ENCODE assay signal across 19 mouse cellular contexts in genomic region chr8:124542001-124542400, GRCm38 (mm10). TPM values are rescaled to one million over a fixed set of nuclear protein-coding genes. Genes with fewer than 3 reads are reported as not detected.
"Had no signal": no experiment of that assay in that cellular context is flagged by ENCODE, and none has a peak within 500 bp of the region (broad histone marks: within the 10 kb centered on the region; RNA-seq: fewer than 3 reads in every experiment).

No protein-coding gene starts in this region.

- H3K4me2 ChIP-seq: limb, embryonic 15.5 days; liver, embryonic 12.5 days; lung, embryonic 14.5 days; neural tube, embryonic 15.5 days had no signal

- H3K9me3 ChIP-seq: limb, embryonic 15.5 days; liver, embryonic 12.5 days; midbrain, embryonic 10.5 days; neural tube, embryonic 15.5 days had no signal

- ATAC-seq: liver, embryonic 12.5 days had no signal

- H3K27ac ChIP-seq: limb, embryonic 15.5 days; liver, embryonic 12.5 days; midbrain, embryonic 10.5 days; neural tube, embryonic 15.5 days had no signal

- H3K27me3 ChIP-seq: limb, embryonic 15.5 days; liver, embryonic 12.5 days; neural tube, embryonic 15.5 days had no signal

- H3K9ac ChIP-seq: limb, embryonic 15.5 days; liver, embryonic 12.5 days; lung, embryonic 14.5 days; neural tube, embryonic 15.5 days had no signal

- H3K4me3 ChIP-seq: limb, embryonic 15.5 days; liver, embryonic 12.5 days; midbrain, embryonic 10.5 days; myocyte; neural tube, embryonic 15.5 days had no signal

- H3K4me1 ChIP-seq: limb, embryonic 15.5 days; midbrain, embryonic 10.5 days had no signal

- DNase-seq: kidney, postnatal 14 days; layer of hippocampus, adult 9-11 months; layer of hippocampus, postnatal 36 days; lung, embryonic 14.5 days; lung, postnatal 10 days; lung, postnatal 4 days; midbrain, embryonic 14.5 days; right cerebral cortex, postnatal 4 days; spleen, adult 18-20 months; thymus, adult 18-20 months; thymus, postnatal 14 days had no signal

RNA-seq across cellular contexts. Expression of gene Agt, which starts 27.5 kb away (rescaled TPM):
- polyA plus RNA-seq: limb, embryonic 11.5 days; midbrain, embryonic 10.5 days had no signal

RNA-seq across cellular contexts. Expression of gene Capn9, which starts 33.9 kb away (rescaled TPM):
- total RNA-seq: megakaryocyte, adult 5-6 weeks had no signal
- polyA plus RNA-seq: limb, embryonic 11.5 days; midbrain, embryonic 10.5 days; neural tube, embryonic 11.5 days had no signal
